Mouse (Mus musculus): ENCODE measurements around the gene Rnf31.

Rnf31 gene

DNA sequence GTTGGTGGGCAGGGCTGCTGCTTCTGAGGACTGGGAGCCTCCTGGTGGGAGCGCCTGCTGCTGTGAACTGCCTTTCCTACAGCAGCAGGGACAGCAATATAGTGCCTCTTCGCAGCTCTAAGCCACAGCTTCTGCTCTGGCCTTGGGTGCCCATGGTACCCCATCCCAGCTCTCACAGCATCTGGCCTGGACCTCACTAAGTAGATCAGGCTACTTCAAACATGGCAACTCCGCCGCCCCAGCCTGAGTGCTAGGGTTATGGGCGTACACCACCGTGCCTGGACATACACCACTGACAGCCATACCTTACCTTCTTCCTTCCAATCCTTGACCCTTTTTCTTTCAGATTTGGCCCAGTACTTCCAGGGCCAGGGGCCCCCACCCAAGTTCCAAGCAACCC lies 16.8 kb downstream of the Rnf31 start:
- DNase-seq, result no peak

DNA sequence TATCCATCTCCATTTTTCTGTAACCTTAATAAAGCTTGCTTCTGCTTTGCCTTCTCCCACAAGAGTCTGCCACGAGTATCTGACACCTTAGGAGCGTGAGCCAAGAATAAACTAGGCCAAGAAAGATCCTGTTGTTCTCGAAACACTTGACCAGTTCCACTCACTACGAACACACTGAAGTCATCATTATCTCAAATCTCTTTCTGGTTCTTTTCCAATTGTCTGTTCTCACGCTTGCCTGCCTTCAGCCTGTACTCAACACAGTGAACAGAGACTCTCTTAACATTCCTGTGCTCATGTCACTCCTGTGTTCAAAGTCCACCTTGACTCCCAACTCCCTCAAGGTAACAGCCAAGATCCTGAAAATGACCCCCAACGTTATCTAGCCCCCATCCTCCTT lies 21.8 kb downstream of the Rnf31 start:
- no peak for DNase-seq

DNA sequence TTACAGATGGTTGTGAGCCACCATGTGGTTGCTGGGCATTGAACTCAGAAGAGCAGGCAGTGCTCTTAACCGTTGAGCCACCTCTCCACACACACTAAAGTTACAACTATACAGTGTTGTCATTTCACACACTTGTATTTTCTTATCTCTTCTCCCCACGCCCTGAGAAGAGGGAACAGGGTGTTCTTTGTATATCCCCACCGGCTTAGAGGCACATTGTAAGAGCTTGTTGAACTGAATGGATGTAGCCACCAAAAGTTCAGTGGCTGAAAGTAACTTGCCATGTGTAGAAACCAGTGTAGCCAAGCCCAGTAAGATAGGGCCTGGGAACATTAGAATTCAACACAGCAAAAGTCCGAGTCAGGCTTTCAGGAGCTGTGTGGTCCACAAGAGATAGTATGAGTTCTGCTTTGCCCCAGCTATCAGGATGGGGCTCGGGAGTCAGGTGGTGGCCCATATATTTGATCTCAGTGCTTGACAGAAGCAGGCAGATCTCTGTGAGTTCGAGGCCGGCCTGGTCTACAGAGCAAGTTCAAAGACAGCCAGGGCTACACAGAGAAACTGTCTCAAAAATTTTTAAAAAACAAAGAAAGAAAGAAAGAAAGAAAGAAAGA lies 23.2 kb downstream of the Rnf31 start:
- DNase-seq, result no peak

DNA sequence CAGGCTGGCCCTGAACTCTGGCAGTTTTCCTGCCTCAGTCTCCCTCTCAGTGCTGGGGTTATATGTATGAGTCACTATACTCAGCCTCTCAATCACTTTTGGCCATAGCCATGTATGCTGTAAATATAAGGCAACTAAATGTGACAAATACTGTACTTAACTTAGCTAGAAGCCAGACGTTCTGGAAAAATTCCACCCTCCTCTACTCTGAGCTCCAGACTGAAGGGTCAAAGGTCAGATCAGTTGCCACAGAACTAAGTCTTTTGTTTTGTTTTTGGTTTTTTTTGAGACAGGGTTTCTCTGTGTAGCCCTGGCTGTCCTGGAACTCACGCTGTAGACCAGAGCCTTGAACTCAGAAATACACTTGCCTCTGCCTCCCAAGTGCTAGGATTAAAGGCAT lies 24.4 kb downstream of the Rnf31 start:
- no peak for DNase-seq

DNA sequence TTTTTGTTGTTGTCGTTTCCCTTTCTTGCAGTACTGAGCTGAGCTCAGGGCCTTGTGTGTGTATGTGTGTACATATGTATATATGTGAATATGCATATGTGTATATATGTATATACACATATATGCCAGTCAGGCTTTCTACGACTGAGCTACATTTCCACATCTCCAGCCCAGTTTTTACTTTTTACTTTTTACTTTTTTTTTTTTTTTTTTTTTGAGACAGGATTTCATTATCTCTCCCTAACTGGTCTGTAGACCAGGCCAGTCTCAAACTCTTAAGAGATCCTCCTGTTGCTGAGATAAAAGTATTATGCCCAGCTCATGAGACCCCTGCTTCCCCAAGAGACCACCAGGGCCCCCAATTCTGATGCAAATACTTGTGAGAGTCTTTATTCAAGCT lies 25.3 kb downstream of the Rnf31 start:
- DNase-seq, result no peak

DNA sequence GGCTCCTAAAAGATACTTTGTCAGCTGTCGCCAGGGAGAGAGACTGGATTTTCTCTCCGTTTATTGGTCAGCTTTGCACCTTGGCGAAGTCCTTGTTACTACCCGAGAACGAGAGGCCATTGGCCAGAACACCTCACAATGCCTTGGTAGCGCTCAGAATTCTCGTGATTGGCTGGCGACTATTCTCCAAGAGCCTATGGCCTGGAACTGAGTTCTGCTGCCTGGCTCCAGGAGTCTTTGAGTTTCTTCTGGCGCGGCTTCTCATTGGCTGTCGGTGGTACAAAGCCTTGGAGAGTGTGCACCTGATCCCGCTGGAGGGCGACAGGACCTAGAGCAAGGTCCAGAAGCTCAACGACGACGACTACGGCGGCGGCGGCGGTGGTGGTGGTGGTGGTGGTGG lies 26.3 kb downstream of the Rnf31 start, which contains the start of gene Rec8:
Rec8 (plus strand) TSS at position 216 of the 400 bp plus-strand sequence.
- no peak for DNase-seq

DNA sequence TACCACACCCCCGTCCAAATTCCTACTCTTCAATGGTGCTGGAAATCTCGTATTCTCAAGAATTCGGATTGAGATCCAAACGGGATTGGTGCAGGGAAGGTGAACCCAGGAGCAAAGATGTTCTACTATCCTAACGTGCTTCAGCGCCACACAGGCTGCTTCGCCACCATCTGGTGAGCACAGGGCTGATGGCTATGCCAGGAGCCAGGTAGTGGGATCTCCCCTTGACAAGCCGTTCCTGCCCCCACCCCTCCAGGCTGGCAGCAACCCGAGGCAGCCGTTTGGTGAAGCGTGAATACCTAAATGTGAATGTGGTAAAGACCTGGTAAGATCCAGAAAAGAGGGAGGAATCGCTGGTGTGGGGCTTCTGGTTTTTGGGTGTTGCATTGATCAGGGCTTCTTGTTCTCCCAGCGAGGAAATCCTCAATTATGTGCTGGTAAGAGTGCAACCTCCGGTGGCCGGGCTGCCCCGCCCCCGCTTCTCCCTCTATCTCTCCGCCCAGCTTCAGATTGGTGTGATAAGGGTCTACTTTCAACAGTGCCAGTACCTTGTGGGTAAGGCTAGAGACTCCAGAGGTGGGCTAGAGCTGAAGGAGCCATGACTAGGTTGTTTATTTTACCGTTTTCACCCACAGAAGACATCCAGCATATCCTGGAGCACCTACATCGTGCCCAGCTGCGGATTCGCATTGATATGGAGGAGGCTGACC lies 27.1 kb downstream of the Rnf31 start:
- DNase-seq, result peak; percentile 31

DNA sequence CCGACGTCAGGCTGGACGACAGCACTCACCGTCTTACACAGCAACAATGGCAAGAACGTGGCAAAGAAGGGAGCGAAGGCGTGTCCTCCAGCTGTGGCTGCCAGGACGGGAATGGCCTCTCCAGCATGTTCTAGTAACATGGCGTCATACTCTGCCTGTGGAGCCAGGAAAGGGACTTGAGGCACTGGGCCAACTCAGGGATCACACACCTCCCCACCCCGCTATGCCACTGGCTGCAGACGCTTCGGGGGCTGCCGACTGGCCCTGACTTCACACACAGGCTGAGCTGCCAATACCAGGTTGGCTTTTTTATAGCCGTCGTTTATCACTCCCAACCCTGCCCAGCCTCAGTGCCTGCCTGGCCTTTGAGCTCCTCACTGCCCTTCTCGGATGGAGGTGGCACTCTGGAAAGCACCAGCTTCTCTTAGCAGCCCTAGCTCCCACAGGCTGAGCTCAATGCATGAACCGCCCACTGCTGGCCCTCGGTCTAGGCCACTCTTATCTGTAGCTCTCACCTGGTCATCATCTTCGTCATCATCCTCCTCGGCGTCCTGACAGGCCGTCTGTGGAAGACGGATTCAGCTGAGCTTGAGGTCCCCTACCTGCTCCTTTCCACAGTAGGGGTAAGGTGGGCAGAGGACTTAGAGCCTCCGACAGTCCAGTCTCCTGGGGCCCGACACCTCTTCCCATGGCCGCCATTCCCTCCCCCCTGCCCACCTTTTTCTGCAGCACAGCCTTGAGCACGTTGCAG lies 36.7 kb downstream of the Rnf31 start:
- no peak for DNase-seq

DNA sequence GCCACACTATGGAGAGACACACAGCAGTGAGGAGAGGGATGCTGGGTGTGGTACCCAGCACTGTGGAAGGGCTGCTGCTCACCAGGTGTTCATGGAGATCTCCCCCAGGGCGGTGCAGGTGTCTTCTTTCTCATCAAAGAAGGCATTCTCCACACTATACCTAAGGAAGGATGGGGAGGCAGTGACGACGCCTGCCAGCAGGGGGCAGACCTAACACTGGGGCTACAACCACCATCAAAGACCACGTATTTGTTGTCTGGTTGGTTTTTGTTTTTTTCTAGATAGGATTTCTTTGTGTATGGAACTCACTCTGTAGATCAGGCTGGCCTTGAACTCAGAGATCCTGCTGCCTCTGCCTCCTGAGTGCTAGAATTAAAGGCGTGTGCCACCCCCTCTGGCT lies 37.8 kb downstream of the Rnf31 start:
- peak; percentile 94 for DNase-seq

DNA sequence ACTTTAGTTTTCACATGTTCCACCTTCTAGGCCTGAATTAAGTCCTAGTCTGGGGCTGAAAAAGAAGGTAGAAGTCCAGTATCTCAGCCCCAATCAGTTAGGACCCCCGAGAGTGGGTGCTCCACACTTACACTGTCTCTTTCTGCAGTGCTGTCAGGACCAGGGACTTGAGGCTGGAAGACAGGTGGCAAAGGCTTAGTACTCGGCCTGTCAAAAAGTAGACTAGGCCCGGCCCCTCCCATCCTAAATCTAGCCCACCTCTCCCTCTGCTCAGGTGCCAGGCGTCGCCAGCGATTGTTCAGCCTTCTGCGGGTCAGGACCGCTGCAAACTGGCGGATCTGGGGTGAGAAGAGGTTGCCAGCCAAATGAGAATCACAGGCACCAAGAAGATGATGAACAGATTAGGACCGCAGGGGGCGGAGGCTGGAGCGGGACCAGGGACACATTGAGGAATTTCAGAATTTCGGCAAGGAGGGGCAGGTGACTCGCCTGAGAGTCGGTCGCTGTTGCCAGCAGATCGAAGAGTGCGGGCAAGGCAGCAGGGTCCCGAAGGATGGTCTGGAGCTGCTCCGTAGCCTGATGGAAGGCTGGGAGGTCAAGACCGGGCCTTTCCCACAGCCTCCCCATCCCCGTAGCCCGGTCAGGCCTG lies 43.5 kb downstream of the Rnf31 start:
- DNase-seq, result no peak

DNA sequence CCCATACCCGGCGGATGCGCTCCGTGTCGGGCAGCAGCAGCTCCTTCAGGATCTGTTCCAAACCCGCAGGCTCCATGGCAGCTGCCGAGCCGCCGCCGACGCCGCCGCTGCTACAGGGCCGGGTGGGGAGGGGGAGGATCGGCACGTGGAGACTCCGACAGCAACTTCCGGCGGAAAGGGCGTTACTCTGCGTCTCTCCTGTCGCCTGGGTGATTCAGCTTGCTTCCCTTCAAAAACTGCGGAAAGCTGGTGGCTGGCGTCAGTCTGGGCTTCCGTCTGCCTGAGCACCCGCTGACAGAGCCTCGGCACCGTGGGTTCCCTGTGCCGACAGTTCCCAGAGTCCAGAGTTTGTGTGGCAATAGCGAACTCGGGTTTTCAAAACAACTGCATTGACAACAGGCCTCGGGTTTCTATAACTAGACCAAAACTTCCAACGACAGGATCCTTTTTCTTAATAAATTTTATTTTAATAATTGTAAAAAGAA lies 44.1 kb downstream of the Rnf31 start, which contains the start of gene Ipo4:
Ipo4 (minus strand) TSS at position 435 of the 485 bp plus-strand sequence.
- DNase-seq, result peak; percentile 89

DNA sequence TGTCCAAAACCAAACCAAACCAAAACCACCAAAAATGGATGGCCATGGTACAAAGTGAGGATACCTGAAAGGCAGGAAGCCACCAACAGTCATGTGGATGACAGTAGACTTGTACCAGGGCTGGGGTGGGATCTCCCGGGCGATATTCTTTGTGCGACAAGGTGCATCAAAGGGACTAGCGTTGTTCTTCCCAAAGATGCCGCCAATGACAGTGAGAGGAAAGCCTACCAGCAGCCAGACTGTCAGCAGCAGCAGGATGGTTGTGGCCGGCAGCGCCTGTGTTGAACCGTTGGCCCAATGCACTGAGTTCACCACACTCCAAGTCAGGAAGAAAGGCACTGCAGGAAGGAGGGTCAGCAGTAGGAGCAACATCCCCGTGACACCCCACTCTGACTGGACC lies 46.3 kb downstream of the Rnf31 start, which contains the start of gene Gm49378:
Gm49378 (minus strand) TSS at position 101 of the 400 bp plus-strand sequence.
- DNase-seq, result no peak

DNA sequence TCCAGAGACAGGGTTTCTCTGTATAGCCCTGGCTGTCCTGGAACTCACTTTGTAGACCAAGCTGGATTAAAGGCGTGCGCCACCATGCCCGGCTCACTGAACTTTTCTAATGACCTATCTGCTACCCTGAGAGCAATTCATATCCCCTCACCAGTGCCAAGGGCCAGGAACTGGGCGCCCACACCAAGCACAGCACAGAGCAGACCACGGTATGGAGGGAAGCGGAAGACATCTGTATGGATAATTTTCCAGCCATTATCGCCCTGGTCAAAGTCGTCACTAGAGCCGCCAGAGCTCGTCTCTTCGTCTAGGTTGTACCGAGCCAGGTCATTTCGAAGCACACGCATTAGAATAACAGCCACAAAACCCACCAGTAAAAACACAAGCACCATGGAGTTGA lies 49.3 kb downstream of the Rnf31 start:
- no peak for DNase-seq

DNA sequence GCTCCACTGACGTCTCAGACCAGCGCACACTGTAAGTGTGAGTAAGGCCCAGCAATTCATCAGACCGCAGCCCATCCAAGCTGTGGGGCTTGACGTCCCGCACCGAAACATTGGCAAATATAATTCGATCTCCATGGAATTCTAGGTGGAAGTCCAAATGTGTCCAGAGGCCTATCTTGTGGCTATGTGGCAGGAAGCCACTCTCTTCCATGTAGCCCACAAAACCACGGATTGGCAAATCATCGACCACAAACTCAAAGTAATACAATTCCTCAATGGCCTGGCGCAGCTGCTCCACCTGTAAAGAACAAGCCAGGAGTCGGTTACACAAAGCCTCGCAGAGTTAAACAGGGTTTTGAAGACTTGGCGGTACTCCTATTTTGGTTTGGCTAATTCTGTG lies 49.8 kb downstream of the Rnf31 start:
- no peak for DNase-seq

DNA sequence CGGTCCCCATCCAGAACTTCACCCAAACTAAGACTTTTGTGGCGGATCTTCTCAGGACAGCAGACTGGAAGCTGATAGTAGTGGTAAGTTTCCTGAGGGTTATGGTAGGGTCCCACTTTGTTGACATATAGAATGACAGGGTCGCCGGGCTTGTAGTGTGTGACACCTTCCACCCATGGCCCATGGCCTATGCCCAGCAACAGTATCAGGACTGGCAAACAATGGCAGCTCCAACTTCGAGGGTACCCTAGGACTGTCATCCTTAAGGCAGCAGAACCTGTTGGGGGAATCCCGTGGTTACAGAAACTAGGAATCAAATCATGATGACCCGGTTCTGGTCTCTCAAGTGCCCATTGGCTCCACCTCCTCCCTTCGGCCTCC lies 51.2 kb downstream of the Rnf31 start:
- DNase-seq, result no peak

DNA sequence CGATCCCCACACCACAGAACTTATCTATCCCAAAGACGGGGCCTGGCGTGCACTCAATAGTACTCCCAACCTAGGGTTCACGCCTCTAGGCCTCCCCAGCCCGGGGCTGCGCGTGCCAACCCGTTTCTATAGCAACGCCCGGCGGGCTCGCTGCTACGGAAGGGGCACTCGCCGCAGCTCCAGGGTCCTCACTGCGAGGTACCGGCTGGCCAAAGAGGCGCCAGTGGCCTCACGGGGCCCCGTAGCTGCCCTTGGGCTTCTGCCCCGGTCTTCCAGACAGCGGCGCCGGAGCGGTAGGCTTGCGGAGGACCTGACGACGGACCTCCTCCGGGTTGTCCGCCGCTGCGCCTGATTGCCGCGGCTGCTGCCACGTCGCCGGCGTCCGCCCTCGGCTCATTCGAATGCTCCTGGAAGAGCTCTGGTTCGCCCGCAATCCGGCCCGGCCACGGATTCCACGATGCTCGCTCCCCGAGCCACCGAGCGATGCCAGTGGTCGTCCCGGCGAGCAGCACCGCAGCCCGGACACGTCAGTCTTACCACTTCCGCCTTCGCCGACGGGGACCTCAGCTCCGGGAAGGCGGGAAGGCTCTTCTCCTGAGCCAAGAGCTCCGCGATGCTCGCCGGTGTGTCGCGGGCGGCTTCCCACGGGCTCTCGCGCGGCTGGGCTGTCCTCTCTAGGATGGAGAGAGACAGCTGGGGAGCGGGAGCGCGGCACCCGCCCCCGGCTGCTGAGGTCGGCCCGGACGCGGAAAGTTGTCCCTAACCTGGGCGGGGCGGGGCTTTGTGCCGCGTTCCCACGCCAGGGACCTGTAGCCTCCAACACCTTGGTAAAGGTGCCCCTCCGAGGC lies 51.8 kb downstream of the Rnf31 start, which contains the start of gene Tm9sf1:
Tm9sf1 (minus strand) TSS at position 747 of the 848 bp plus-strand sequence.
- DNase-seq, result peak; percentile 86

DNA sequence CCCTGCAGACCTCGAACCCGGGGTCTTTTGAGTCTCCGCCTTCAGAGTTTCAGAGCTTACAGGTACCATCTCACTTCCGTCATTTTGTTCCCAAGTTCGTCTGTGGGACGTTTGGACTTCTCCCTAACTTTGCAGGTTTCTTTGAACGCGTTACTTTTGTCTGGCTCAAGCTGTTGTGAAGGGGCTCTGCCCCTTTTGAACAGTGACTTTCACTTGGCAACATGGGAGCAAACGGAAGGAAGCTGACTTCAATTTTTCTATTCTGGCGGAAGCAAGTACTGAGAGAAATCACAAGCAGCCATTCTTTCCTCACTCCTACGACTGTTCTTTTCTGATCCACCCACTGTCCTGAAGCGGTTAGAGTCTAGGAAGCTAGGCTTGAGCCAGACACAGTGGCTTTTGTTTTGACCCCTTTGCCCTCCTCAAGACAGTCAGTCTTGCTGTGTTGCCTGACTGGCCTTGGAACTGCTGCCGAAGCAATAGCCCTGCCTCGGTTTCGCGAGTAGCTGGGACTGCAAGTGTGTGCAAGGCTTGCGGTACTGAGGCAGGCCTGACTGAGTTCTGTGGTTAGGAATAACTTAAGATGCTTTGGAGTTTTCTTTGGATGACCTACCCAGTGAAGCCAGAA lies 52.9 kb downstream of the Rnf31 start:
- peak; percentile 47 for DNase-seq

DNA sequence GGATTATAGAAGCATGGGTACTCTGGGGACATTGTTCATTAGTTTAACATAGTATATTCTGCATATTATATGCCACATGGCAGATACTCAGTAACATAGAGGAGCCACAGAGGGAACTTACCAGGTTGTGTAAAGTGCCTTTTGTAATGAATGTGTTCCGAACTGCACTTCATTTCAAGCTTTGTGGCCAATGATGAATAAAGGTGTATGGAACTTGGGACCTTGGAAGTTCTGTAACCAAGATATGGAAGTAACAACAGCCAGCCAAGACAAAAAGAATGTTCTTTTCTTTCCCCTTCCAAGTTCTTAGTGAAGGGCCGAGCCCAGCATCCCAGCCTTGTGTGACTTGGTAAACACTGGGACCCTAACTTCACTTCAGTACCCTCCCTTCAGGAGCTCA lies 58.4 kb downstream of the Rnf31 start, which contains the start of gene Tssk4:
Tssk4 (plus strand) TSS at position 301 of the 400 bp plus-strand sequence.
- DNase-seq, result no peak

DNA sequence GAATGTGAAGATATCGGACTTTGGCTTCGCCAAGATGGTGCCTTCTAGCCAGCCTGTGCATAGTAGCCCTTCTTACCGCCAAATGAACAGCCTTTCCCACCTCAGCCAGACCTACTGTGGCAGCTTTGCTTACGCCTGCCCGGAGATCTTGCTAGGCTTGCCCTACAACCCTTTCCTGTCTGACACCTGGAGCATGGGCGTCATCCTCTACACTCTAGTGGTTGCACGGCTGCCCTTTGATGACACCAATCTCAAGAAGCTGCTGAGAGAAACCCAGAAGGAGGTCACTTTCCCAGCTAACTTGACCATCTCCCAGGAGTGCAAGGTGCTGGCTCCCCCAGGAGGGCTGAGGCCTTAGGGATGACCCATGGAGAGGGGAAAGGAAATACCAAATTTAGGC lies 60.0 kb downstream of the Rnf31 start:
- DNase-seq, result peak; percentile 63
